Mouse (Mus musculus): ENCODE measurements around the gene Efhb.

Efhb gene

DNA sequence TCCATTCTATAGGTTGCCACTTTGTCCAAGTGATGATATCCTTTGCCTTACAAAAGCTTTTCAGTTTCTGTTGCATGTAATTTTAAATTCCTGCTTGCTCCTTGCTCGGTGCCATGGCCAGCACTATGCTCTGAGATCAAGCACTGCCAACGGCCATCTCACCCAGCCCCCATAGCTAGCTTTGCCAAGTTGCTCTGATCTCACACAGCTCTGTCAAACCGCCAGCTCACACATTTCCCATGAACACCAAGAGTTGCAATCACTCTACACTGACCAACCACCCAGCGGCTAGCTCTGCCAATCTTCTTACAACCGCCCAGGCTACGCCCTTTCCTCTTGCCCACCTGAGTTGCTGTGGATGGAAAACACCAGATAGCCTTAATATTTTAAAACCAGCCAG, 99.0 kb downstream of the Efhb start:
- no peak for DNase-seq (ENCODE audit: low spot score in 2 of 2)
